Mouse (Mus musculus) heart, postnatal 0 days (tissue): Measurements from ENCODE around the gene Gm49721.
"Not testable (repeated sequence)": the region's sequence is repeated elsewhere in the genome, so short reads cannot be mapped to it uniquely, and the experiment has no call there.

Source experiments
- CTCF ChIP-seq: IDR thresholded peaks from 2 replicates; pipeline ENCODE4 v1.5.1; 2016; ENCODE audit warnings: antibody characterized with exemption, control low read depth, low read depth
- EP300 ChIP-seq: IDR thresholded peaks from 2 replicates; pipeline ENCODE4 v1.6.1; 2016; ENCODE audit warnings: antibody characterized with exemption, low read depth

DNA sequence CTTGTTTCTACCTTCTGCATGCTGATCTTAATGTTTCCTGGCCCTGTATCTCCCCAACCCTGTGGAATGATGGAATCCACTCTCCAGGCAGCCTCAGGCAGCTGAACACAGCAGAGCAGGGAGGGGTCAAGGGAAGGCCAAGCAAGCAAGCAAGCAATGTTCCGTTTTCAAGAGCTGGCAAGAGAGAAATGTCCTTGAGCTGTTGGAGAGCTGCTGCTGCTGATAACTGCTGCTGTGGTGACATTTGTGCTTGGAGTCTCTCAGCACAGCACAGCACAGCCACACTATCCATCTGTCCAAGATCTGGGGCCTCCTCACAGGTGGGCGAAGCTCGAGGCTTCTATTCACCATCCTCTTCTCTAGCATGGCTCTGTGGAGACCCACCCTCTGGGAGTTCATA lies 24.7 kb downstream of the Gm49721 start:
- TF ChIP-seq CTCF, EP300: not testable (repeated sequence)
